Mouse (Mus musculus) lung, postnatal 0 days (tissue): ENCODE measurements around the gene Rhbdd2. TPM values are rescaled to one million over a fixed set of nuclear protein-coding genes. Genes with fewer than 3 reads are reported as not detected.

Experiments used
- ATAC-seq: fragments of 200-750 bp; cut with Nextera tagmentation; 2 replicates; pipeline ENCODE4 v1.8.0; 2017; ENCODE audit warnings: moderate library complexity
- DNase-seq: peaks from one replicate; pipeline ENCODE4 v3.0.0-alpha.2; 2016; ENCODE audit warnings: low spot score
- H3K27ac ChIP-seq: fragments of 300-500 bp; sonication (generic); 2 replicates; pipeline ENCODE4 v1.5.1; 2014; ENCODE audit warnings: antibody characterized with exemption, mild to moderate bottlenecking, low read length, mixed read lengths
- H3K27me3 ChIP-seq: fragments of 300-500 bp; sonication (generic); replicated peaks from 2 replicates; pipeline ENCODE4 v1.6.1; 2014; ENCODE audit warnings: low read length, mixed read lengths; ENCODE audit not compliant: insufficient read depth
- H3K36me3 ChIP-seq: fragments of 300-500 bp; sonication (generic); 2 replicates; pipeline ENCODE4 v1.6.1; 2014; ENCODE audit warnings: low read length, mixed read lengths; ENCODE audit not compliant: insufficient read depth
- H3K4me1 ChIP-seq: fragments of 300-500 bp; sonication (generic); 2 replicates; pipeline ENCODE4 v1.6.1; 2014; ENCODE audit warnings: antibody characterized with exemption, low read depth, low read length, mixed read lengths; ENCODE audit not compliant: insufficient read depth
- H3K4me2 ChIP-seq: fragments of 300-500 bp; sonication (generic); replicated peaks from 2 replicates; pipeline ENCODE4 v1.6.1; 2014; ENCODE audit warnings: low read depth, mild to moderate bottlenecking, low read length, moderate library complexity, mixed read lengths
- H3K4me3 ChIP-seq: fragments of 300-500 bp; sonication (generic); 2 replicates; pipeline ENCODE4 v1.5.1; 2014; ENCODE audit warnings: low read depth, low read length
- H3K9ac ChIP-seq: fragments of 300-500 bp; sonication (generic); replicated peaks from 2 replicates; pipeline ENCODE4 v1.6.1; 2014; ENCODE audit warnings: low read depth, mild to moderate bottlenecking
- H3K9me3 ChIP-seq: fragments of 300-500 bp; sonication (generic); 2 replicates; pipeline ENCODE4 v1.6.1; 2016; ENCODE audit warnings: low read length, mixed read lengths
- CTCF ChIP-seq: IDR thresholded peaks from 2 replicates; pipeline ENCODE4 v1.5.1; 2016; ENCODE audit warnings: antibody characterized with exemption, mild to moderate bottlenecking
- EP300 ChIP-seq: IDR thresholded peaks from 2 replicates; pipeline ENCODE4 v1.6.1; 2016; ENCODE audit warnings: antibody characterized with exemption, mild to moderate bottlenecking, control low read depth
- WGBS: fragments of 180-500 bp; shearing (Covaris S2); extraction: QIAGEN DNeasy Blood & Tissue Kit; methylation state at CpG from one replicate; pipeline ENCODE4 v1.1.7; 2014; 5-methylcytosine and 5-hydroxymethylcytosine counted together
- polyA plus RNA-seq: library from polyadenylated mRNA; unstranded; fragments of >200 nt; fragmentation: Nextera tagmentation; extraction: Ambion mirVana; gene quantifications from 2 replicates; pipeline ENCODE4 v1.2.1, GENCODE M21; 2015

Gene Rhbdd2
- polyA plus RNA-seq, 1 experiment from 2014 or later: 25.8 TPM

DNA sequence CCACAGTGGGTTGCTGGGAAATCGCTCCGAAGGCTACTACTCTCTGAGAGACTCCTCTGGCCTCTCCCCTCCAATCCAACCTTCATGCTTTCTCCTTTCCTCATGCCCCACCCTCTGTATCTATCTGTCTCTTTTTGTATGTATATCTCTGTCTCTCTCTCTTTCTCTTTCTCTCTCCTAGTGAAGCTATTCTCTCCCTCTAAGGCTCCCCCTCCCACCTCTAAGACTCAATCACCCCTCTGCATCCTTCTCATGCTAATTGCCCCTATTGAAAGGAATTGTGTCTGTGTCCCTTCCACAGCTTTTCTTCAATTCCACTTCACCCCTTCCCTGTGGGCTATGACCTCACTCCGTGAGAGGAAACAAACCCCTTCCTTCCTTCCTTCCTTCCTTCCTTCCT, 3.0 kb upstream of the Rhbdd2 start:
- ATAC-seq (no peak), DNase-seq (no peak)
- no peaks in the 10 kb centered on the region for H3K27me3 ChIP-seq
- no peaks in the 10 kb centered on the region for H3K9me3 ChIP-seq
- H3K9ac ChIP-seq: no peak overlapping the region
- H3K4me3 ChIP-seq: no peak overlapping the region
- no peak for TF ChIP-seq CTCF
- H3K4me1 ChIP-seq: peaks cover 5% of the 10 kb centered on the region; the same call in 1 of the 2 replicates
- WGBS: 90% methylated on average over 3 of the region's 3 CpGs
- no peaks in the 10 kb centered on the region for H3K36me3 ChIP-seq
- H3K27ac ChIP-seq: no peak overlapping the region
- H3K4me2 ChIP-seq: no peak overlapping the region

- Histone ChIP-seq H3K9ac (no peak overlapping the region), H3K4me3 (no peak overlapping the region), H3K4me2 (no peak overlapping the region), H3K27ac (no peak overlapping the region), H3K4me1 (peaks cover 5% of the 10 kb centered on the region; the same call in 1 of the 2 replicates), H3K27me3 (no peaks in the 10 kb centered on the region), H3K36me3 (no peaks in the 10 kb centered on the region), H3K9me3 (no peaks in the 10 kb centered on the region)
- ATAC-seq: no peak
- DNase-seq: peak; percentile 74
- peak; percentile 82 for TF ChIP-seq CTCF
- TF ChIP-seq EP300: peak; percentile 49; the same call in 1 of the 2 replicates
- 19% methylated on average over 3 of the region's 3 CpGs for WGBS
Observed at GRCm38 (mm10) chr5:135630598-135630997, 1.8 kb upstream of the Rhbdd2 start.

DNA sequence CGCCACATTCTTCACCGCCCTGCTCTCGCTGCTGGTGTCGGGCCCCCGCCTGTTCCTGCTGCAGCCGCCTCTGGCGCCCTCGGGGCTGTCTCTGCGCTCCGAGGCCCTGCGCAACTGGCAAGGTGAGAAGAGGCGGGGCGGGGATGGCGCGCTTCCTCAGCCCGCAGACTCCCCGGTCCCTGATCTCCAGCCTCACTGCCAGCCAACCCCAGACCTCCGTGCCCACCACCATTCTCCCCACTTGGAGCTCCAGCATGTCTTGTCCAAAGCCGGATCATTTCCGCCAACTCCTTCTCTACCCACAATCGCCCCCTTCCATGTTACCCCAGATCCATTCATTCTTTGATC, 353 bp downstream of the Rhbdd2 start:
- no peak; the same call in 1 of the 2 replicates for TF ChIP-seq CTCF
- no peak for TF ChIP-seq EP300
- Histone ChIP-seq H3K4me3 (peak overlapping the region; percentile 76), H3K27ac (peak overlapping the region; percentile 68; the same call in 1 of the 2 replicates), H3K36me3 (no peaks in the 10 kb centered on the region), H3K4me2 (peak overlapping the region; percentile 84), H3K27me3 (no peaks in the 10 kb centered on the region), H3K9ac (peak overlapping the region; percentile 50), H3K9me3 (no peaks in the 10 kb centered on the region), H3K4me1 (peaks cover 5% of the 10 kb centered on the region; the same call in 1 of the 2 replicates)
- WGBS: under 1% methylated on average over 20 of the region's 21 CpGs
- ATAC-seq (peak; percentile 66), DNase-seq (no peak)

- peak; percentile 67 for ATAC-seq
Observed at GRCm38 (mm10) chr5:135639760-135640458, 7.5 kb downstream of the Rhbdd2 start.

GRCm38 (mm10) chr5:135640459-135640789, 8.0 kb downstream of the Rhbdd2 start:
- Histone ChIP-seq H3K27me3 (no peaks in the 10 kb centered on the region), H3K4me3 (no peak overlapping the region), H3K9me3 (no peaks in the 10 kb centered on the region), H3K4me2 (no peak overlapping the region), H3K27ac (no peak overlapping the region), H3K9ac (no peak overlapping the region), H3K36me3 (no peaks in the 10 kb centered on the region), H3K4me1 (no peaks in the 10 kb centered on the region; the same call in 1 of the 2 replicates)
- DNase-seq: no peak
- WGBS: 69% methylated on average over 6 of the region's 6 CpGs
- TF ChIP-seq EP300 (no peak), CTCF (no peak)
- no peak for ATAC-seq

More at GRCm38 (mm10) chr5:135639760-135640458, 7.5 kb downstream of the Rhbdd2 start:
- H3K9me3 ChIP-seq: no peaks in the 10 kb centered on the region
- DNase-seq: peak; percentile 46
- WGBS: 53% methylated on average over 7 of the region's 7 CpGs
- TF ChIP-seq EP300 (no peak), CTCF (no peak)
- no peak overlapping the region for H3K9ac ChIP-seq
- H3K27me3 ChIP-seq: no peaks in the 10 kb centered on the region
- no peak overlapping the region for H3K27ac ChIP-seq
- H3K4me1 ChIP-seq: no peaks in the 10 kb centered on the region; the same call in 1 of the 2 replicates
- H3K4me3 ChIP-seq: no peak overlapping the region
- no peak overlapping the region for H3K4me2 ChIP-seq
- H3K36me3 ChIP-seq: no peaks in the 10 kb centered on the region

GRCm38 (mm10) chr5:135641028-135641427, 8.6 kb downstream of the Rhbdd2 start:
- TF ChIP-seq EP300 (no peak), CTCF (no peak)
- H3K4me1 ChIP-seq: no peaks in the 10 kb centered on the region; the same call in 1 of the 2 replicates
- H3K9me3 ChIP-seq: no peaks in the 10 kb centered on the region
- DNase-seq (no peak), ATAC-seq (no peak)
- H3K27ac ChIP-seq: no peak overlapping the region
- H3K9ac ChIP-seq: no peak overlapping the region
- H3K27me3 ChIP-seq: no peaks in the 10 kb centered on the region
- H3K4me2 ChIP-seq: no peak overlapping the region
- no peak overlapping the region for H3K4me3 ChIP-seq
- WGBS: 94% methylated on average over 1 of the region's 1 CpGs
- H3K36me3 ChIP-seq: no peaks in the 10 kb centered on the region
